Mouse (Mus musculus): ENCODE measurements around the gene Reln. TPM values are rescaled to one million over a fixed set of nuclear protein-coding genes. Genes with fewer than 3 reads are reported as not detected.

Gene Reln
- 1.6 and 2.1 TPM in 2 replicates for polyA plus RNA-seq (2016; fragmentation: Nextera tagmentation; extraction: Ambion mirVana)

GRCm38 (mm10) chr5:22344556-22344975 is at the start of gene Reln:
Gene Reln (minus strand): TSS chr5:22344702.
- peaks cover 86% of the 10 kb centered on the region for H3K27me3 ChIP-seq (replicated peaks; ENCODE audit: low read depth, poor library complexity, severe bottlenecking)
- H3K4me1 ChIP-seq, result peaks cover 20% of the 10 kb centered on the region
- peak; percentile 69 for DNase-seq (ENCODE audit: low spot score)
- H3K27ac ChIP-seq (replicated peaks), result peak within 1 kb of the TSS; percentile 66
- H3K36me3 ChIP-seq (replicated peaks), result no peaks in the 10 kb centered on the region
- H3K9me3 ChIP-seq, result no peaks in the 10 kb centered on the region
- WGBS, result under 1% methylated on average over 59 of the region's 68 CpGs
- peak within 1 kb of the TSS; percentile 67 for H3K4me3 ChIP-seq

- no peaks in the 10 kb centered on the region for H3K4me1 ChIP-seq
- DNase-seq (ENCODE audit: low spot score), result no peak
- no peaks in the 10 kb centered on the region for H3K27me3 ChIP-seq (replicated peaks; ENCODE audit: low read depth, poor library complexity, severe bottlenecking)
- no peak overlapping the region for H3K4me3 ChIP-seq
- WGBS, result 93% methylated on average over 2 of the region's 2 CpGs
- no peaks in the 10 kb centered on the region for H3K9me3 ChIP-seq
- no peaks in the 10 kb centered on the region for H3K36me3 ChIP-seq (replicated peaks)
- no peak overlapping the region for H3K27ac ChIP-seq (replicated peaks)
Observed at GRCm38 (mm10) chr5:22388502-22388901, 44.0 kb upstream of the Reln start.

GRCm38 (mm10) chr5:22360510-22360909 is 16.0 kb upstream of the Reln start:
- H3K4me1 ChIP-seq, result no peaks in the 10 kb centered on the region
- no peaks in the 10 kb centered on the region for H3K9me3 ChIP-seq
- H3K36me3 ChIP-seq (replicated peaks), result no peaks in the 10 kb centered on the region
- no peak overlapping the region for H3K4me3 ChIP-seq
- no peaks in the 10 kb centered on the region for H3K27me3 ChIP-seq (replicated peaks; ENCODE audit: low read depth, poor library complexity, severe bottlenecking)
- DNase-seq (ENCODE audit: low spot score), result no peak
- H3K27ac ChIP-seq (replicated peaks), result no peak overlapping the region
- 74% methylated on average over 9 of the region's 9 CpGs for WGBS

GRCm38 (mm10) chr5:22348412-22348811 is 3.9 kb upstream of the Reln start:
- Histone ChIP-seq H3K4me1 (peaks cover 20% of the 10 kb centered on the region), H3K36me3 (replicated peaks) (no peaks in the 10 kb centered on the region), H3K27ac (replicated peaks) (no peak overlapping the region), H3K27me3 (replicated peaks; ENCODE audit: low read depth, poor library complexity, severe bottlenecking) (peaks cover 50% of the 10 kb centered on the region), H3K9me3 (no peaks in the 10 kb centered on the region), H3K4me3 (no peak overlapping the region)
- WGBS, result 81% methylated on average over 3 of the region's 3 CpGs
- DNase-seq (ENCODE audit: low spot score), result no peak

- H3K27me3 ChIP-seq (replicated peaks; ENCODE audit: low read depth, poor library complexity, severe bottlenecking), result peaks cover 56% of the 10 kb centered on the region
- no peaks in the 10 kb centered on the region for H3K9me3 ChIP-seq
- H3K4me1 ChIP-seq, result peaks cover 20% of the 10 kb centered on the region
- no peaks in the 10 kb centered on the region for H3K36me3 ChIP-seq (replicated peaks)
- H3K27ac ChIP-seq (replicated peaks), result no peak overlapping the region
- no peak overlapping the region for H3K4me3 ChIP-seq
- DNase-seq (ENCODE audit: low spot score), result no peak
- WGBS, result 82% methylated on average over 2 of the region's 2 CpGs
Observed at GRCm38 (mm10) chr5:22347732-22348131, 3.2 kb upstream of the Reln start.

- Histone ChIP-seq H3K9me3 (no peaks in the 10 kb centered on the region), H3K36me3 (replicated peaks) (no peaks in the 10 kb centered on the region), H3K4me1 (peaks cover 20% of the 10 kb centered on the region), H3K4me3 (no peak overlapping the region), H3K27me3 (replicated peaks; ENCODE audit: low read depth, poor library complexity, severe bottlenecking) (peaks cover 73% of the 10 kb centered on the region), H3K27ac (replicated peaks) (no peak overlapping the region)
- WGBS, result 32% methylated on average over 14 of the region's 14 CpGs
- DNase-seq (ENCODE audit: low spot score), result peak; percentile 21
Observed at GRCm38 (mm10) chr5:22345894-22346635, 1.6 kb upstream of the Reln start.

GRCm38 (mm10) chr5:22344976-22345651 is 612 bp upstream of the Reln start:
- Histone ChIP-seq H3K4me1 (peaks cover 20% of the 10 kb centered on the region), H3K36me3 (replicated peaks) (no peaks in the 10 kb centered on the region), H3K4me3 (peak overlapping the region; percentile 67), H3K27ac (replicated peaks) (peak overlapping the region; percentile 66), H3K27me3 (replicated peaks; ENCODE audit: low read depth, poor library complexity, severe bottlenecking) (peaks cover 83% of the 10 kb centered on the region), H3K9me3 (no peaks in the 10 kb centered on the region)
- 1% methylated on average over 58 of the region's 58 CpGs for WGBS
- DNase-seq (ENCODE audit: low spot score), result peak; percentile 52

- H3K27me3 ChIP-seq (replicated peaks; ENCODE audit: low read depth, poor library complexity, severe bottlenecking), result peaks cover 86% of the 10 kb centered on the region
- H3K36me3 ChIP-seq (replicated peaks), result no peaks in the 10 kb centered on the region
- peak overlapping the region; percentile 66 for H3K27ac ChIP-seq (replicated peaks)
Observed at GRCm38 (mm10) chr5:22343843-22344555, 503 bp downstream of the Reln start.

GRCm38 (mm10) chr5:22343536-22343842 is 1.0 kb downstream of the Reln start:
- no peak for DNase-seq (ENCODE audit: low spot score)
- under 1% methylated on average over 10 of the region's 10 CpGs for WGBS
- peaks cover 85% of the 10 kb centered on the region for H3K27me3 ChIP-seq (replicated peaks; ENCODE audit: low read depth, poor library complexity, severe bottlenecking)
- H3K4me3 ChIP-seq, result peak overlapping the region; percentile 67
- H3K4me1 ChIP-seq, result peaks cover 20% of the 10 kb centered on the region
- no peak overlapping the region for H3K27ac ChIP-seq (replicated peaks)
- H3K36me3 ChIP-seq (replicated peaks), result no peaks in the 10 kb centered on the region
- H3K9me3 ChIP-seq, result no peaks in the 10 kb centered on the region

More at GRCm38 (mm10) chr5:22343843-22344555, 503 bp downstream of the Reln start:
- DNase-seq (ENCODE audit: low spot score), result peak; percentile 59
- no peaks in the 10 kb centered on the region for H3K9me3 ChIP-seq
- H3K4me1 ChIP-seq, result peaks cover 20% of the 10 kb centered on the region
- WGBS, result under 1% methylated on average over 64 of the region's 65 CpGs
- H3K4me3 ChIP-seq, result peak overlapping the region; percentile 67

- H3K4me3 ChIP-seq, result no peak overlapping the region
- no peak for DNase-seq (ENCODE audit: low spot score)
- H3K4me1 ChIP-seq, result peaks cover 20% of the 10 kb centered on the region
- no peak overlapping the region for H3K27ac ChIP-seq (replicated peaks)
- H3K9me3 ChIP-seq, result no peaks in the 10 kb centered on the region
- WGBS, result 72% methylated on average over 7 of the region's 7 CpGs
- peaks cover 77% of the 10 kb centered on the region for H3K27me3 ChIP-seq (replicated peaks; ENCODE audit: low read depth, poor library complexity, severe bottlenecking)
- no peaks in the 10 kb centered on the region for H3K36me3 ChIP-seq (replicated peaks)
Observed at GRCm38 (mm10) chr5:22342461-22342860, 2.0 kb downstream of the Reln start.

- Histone ChIP-seq H3K36me3 (replicated peaks) (no peaks in the 10 kb centered on the region), H3K27ac (replicated peaks) (no peak overlapping the region), H3K4me1 (peaks cover 20% of the 10 kb centered on the region), H3K9me3 (no peaks in the 10 kb centered on the region), H3K4me3 (no peak overlapping the region), H3K27me3 (replicated peaks; ENCODE audit: low read depth, poor library complexity, severe bottlenecking) (peaks cover 62% of the 10 kb centered on the region)
- 85% methylated on average over 8 of the region's 8 CpGs for WGBS
- no peak for DNase-seq (ENCODE audit: low spot score)
Observed at GRCm38 (mm10) chr5:22340991-22341390, 3.5 kb downstream of the Reln start.

GRCm38 (mm10) chr5:22335408-22335807 is 9.1 kb downstream of the Reln start:
- no peak for DNase-seq (ENCODE audit: low spot score)
- H3K4me1 ChIP-seq, result no peaks in the 10 kb centered on the region
- H3K9me3 ChIP-seq, result peaks cover 6% of the 10 kb centered on the region; the same call in 1 of the 2 replicates
- H3K27me3 ChIP-seq (replicated peaks; ENCODE audit: low read depth, poor library complexity, severe bottlenecking), result peaks cover 6% of the 10 kb centered on the region
- H3K4me3 ChIP-seq, result no peak overlapping the region
- no peak overlapping the region for H3K27ac ChIP-seq (replicated peaks)
- 75% methylated on average over 3 of the region's 3 CpGs for WGBS
- no peaks in the 10 kb centered on the region for H3K36me3 ChIP-seq (replicated peaks)

Measured in embryonic facial prominence, embryonic 10.5 days (tissue).